Mouse (Mus musculus): ENCODE data around the gene Nsg1.

DNA sequence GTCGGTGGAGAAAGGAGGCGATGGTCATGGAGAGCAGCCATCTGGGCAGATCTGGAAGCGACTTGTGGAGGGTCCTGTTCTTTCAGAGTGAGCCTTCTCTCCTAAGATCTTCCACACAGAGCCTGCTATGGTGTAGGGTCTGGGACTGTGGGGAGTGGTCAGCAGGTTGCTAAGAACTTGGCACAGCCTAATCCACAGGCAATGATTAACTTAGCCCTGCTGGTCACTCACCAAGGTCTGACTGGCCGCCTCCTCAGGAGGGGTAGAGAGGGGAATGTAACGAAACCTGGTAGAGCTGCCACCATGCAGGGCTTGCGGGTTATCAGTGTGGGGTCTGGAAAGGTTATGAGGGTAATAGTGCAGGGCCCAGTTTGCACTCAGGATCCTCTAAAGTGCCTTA, 18.8 kb downstream of the Nsg1 start:
- no peak for TF ChIP-seq EP300 (IDR thresholded peaks at IDR 0.05; ENCODE audit: low read depth)
- no peak for TF ChIP-seq CTCF (IDR thresholded peaks at IDR 0.05; ENCODE audit: low read depth)

Data from liver, embryonic 14.5 days (tissue).